Mouse (Mus musculus) ES-Bruce4 (cell line): ENCODE data around the gene Vegfd.

ENCODE experiments used
- CTCF ChIP-seq: IDR thresholded peaks from one replicate; pipeline ENCODE4 v1.8.1; 2011; ENCODE audit warnings: low read depth, low read length
- POLR2A ChIP-seq: IDR thresholded peaks from one replicate; pipeline ENCODE4 v1.8.1; 2011; ENCODE audit warnings: low read length; ENCODE audit not compliant: insufficient read depth

DNA sequence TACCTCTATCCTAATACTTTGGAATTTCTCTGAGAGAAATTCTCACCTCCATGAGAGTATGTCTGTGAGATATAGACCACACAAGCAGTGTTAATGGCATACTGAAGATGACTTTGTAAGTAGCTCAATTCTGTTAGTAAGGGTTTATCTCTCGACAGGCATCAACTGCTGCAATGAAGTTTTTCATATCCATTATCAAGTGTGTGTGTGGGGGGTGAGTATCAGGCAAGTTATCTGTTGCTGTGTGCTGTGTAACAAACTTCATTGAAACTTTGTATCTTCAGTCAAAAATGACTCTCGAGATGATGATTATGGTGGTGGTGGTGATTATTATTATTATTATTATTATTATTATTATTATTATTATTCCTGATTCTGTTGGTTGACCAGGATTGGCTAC is 43.6 kb downstream of the Vegfd start:
- TF ChIP-seq CTCF: no peak
- TF ChIP-seq POLR2A: no peak
